Mouse (Mus musculus): Measurements from ENCODE around the gene Cbx5. TPM values are rescaled to one million over a fixed set of nuclear protein-coding genes. Genes with fewer than 3 reads are reported as not detected.
A peak's percentile ranks its signal among the peaks of the same experiment; 100 is the strongest.
"Not testable (repeated sequence)": the region's sequence is repeated elsewhere in the genome, so short reads cannot be mapped to it uniquely, and the experiment has no call there.

Gene Cbx5
- total RNA-seq, 2 experiments from 2014 or later, result 42.1 to 57.4 TPM

- peak; percentile 48 for ATAC-seq (replicated peaks; ENCODE audit: low FRiP score, poor library complexity, severe bottlenecking)
Observed at GRCm38 (mm10) chr15:103252660-103253059, 13.0 kb upstream of the Cbx5 start.

GRCm38 (mm10) chr15:103251595-103251994 lies 12.0 kb upstream of the Cbx5 start:
- ATAC-seq (replicated peaks; ENCODE audit: low FRiP score, poor library complexity, severe bottlenecking), result peak; percentile 62

GRCm38 (mm10) chr15:103250195-103250740 lies 10.7 kb upstream of the Cbx5 start:
- ATAC-seq (replicated peaks; ENCODE audit: low FRiP score, poor library complexity, severe bottlenecking), result peak; percentile 21

DNA sequence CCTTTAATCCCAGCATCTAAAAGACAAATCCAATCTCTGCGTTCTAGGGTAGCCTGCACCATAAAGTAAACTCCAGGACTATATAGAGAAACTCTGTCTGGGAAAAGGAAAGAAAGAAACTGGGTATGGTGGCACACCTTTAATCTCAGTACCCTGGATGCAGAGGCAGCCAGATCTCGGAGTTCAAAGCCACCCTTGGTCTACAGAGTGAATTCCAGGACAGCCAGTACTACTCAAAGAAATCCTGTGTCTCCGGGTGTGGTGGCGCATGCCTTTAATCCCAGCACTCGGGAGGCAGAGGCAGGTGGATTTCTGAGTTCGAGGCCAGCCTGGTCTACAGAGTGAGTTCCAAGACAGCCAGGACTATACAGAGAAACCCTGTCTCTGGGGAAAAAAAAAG lies 9.9 kb upstream of the Cbx5 start:
- not testable (repeated sequence) for ATAC-seq (replicated peaks; ENCODE audit: low FRiP score, poor library complexity, severe bottlenecking)

- no peak for ATAC-seq (replicated peaks; ENCODE audit: low FRiP score, poor library complexity, severe bottlenecking)
Observed at GRCm38 (mm10) chr15:103248401-103249313, 9.0 kb upstream of the Cbx5 start.

DNA sequence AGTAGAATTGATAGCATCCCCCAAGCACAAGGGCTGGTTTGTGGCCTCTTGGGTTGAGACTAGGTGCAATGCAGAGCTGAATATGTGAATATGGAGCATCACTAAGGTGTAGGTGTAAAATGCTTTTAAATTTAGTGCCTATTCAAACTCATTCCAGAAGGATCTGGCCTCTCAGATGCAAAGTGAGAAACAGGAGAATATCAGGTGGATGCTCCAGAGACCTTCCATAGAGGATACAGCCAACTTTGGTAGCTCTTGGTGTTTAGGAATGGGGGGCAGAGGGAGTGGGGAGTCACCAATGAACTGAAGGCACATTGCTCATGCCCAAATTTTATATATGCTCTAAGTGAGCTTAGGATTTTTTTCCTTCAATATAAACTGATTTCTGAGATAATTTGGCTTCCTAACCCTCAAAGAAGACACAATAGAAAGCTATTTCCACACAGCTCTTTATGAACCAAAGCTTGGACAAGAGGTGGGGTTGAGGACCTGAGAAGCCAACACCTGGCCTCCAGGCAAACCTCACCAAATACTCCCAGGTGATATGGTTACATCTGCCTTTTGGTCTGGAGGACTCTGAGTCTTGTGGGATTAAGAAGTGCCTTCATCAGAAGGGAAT lies 8.3 kb upstream of the Cbx5 start:
- no peak for ATAC-seq (replicated peaks; ENCODE audit: low FRiP score, poor library complexity, severe bottlenecking)

DNA sequence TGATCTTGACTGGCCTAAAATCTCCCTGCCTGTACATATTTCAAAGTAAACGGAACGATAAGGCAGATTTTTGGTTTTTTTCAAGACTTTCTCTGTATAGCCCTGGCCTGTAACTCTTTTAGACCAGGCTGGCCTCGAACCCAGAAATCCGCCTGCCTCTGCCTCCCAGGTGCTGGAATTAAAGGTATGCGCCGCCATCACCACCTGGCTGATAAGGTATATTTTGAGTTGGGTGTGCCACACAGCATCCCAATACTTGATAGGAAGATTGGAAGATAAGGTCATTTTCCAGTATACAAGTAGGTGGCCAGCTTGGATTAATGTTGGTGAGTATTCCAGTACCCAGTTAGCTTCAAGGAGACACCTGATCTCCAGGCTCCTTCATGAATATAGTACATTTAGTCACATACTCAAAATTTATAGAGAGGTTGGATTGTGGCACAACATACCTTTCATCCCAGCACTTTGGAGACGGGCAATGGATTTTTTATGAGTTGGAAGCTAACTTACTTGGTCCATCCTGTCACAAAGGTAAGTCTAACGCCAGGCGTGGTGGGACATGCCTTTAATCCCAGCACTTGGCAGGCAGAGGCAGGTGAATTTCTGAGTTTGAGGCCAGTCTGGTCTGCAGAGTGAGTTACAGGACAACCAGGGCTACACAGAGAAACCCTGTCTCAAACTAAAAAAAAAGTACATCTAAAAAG lies 7.6 kb upstream of the Cbx5 start:
- ATAC-seq (replicated peaks; ENCODE audit: low FRiP score, poor library complexity, severe bottlenecking), result no peak

DNA sequence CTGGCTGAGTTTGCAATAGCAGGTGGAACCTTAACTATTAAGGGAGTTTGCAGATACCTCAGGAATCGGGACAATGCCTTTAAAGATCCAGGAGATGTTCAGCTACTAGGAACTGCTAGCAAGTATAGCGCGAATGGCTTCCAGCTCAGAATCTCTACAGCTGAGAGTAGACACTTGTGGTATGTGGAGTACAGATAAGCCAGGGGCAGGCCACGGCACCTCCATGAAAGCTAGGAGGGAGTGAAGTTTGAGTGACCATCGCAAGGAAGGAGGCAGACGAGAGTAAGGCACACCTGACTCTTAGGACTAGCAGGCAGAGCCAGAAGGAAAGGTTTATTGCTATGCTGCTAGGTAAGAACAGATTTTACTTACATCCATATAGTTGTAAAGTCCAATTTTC lies 6.0 kb upstream of the Cbx5 start:
- peak; percentile 50; the same call in 1 of the 2 replicates for ATAC-seq (replicated peaks; ENCODE audit: low FRiP score, poor library complexity, severe bottlenecking)

DNA sequence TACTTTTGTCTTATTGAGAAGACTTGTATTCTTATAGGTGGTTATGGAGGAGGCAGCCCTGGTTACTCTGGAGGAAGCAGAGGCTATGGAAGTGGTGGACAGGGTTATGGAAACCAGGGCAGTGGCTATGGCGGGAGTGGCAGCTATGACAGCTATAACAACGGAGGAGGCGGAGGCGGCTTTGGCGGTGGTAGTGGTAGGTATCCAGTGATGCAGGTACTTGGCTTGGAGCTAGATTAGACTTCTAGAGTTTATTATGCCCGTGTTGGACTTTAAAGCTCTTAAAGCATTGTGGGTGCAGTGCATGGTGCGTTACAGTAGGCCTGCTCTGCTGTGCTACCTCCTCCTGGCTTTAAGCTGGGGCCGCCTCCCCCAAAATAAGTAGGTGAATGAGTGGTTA lies 3.3 kb upstream of the Cbx5 start:
- ATAC-seq (replicated peaks; ENCODE audit: low FRiP score, poor library complexity, severe bottlenecking), result no peak

GRCm38 (mm10) chr15:103241071-103242018 lies 1.7 kb upstream of the Cbx5 start:
- not testable (repeated sequence) for ATAC-seq (replicated peaks; ENCODE audit: low FRiP score, poor library complexity, severe bottlenecking)

- peak; percentile 84 for ATAC-seq (replicated peaks; ENCODE audit: low FRiP score, poor library complexity, severe bottlenecking)
Observed at GRCm38 (mm10) chr15:103240160-103241028, 778 bp upstream of the Cbx5 start, which contains the start of gene Hnrnpa1. TSS of gene Hnrnpa1 (plus strand) at chr15:103240432.

DNA sequence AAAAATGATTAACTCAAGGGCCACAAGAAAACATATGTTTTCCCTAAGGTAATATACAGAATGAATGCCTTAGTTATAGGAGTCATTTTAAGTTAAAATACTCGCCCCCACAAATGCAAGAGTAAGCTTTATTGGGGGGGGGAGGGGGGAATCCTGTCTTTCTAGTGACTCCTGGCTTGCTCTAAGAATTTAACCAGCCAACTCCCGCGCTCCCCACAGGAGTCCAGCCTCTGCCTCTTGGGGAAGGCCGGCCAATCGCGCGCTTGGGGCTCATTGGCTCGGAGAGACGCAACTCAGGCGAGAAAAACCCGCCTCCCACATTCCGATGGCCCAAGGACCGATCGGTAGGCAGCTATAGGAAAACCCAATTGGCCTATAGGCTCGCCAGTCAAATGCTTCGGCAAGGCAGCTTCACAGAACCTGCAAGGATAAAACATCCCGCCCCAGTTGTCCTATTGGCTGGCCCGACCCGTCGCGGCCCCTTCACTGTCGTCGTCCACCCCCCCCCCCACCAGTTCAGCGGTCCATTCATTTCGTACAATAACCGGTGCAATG lies 409 bp downstream of the Cbx5 start:
- ATAC-seq (replicated peaks; ENCODE audit: low FRiP score, poor library complexity, severe bottlenecking), result peak; percentile 73

- ATAC-seq (replicated peaks; ENCODE audit: low FRiP score, poor library complexity, severe bottlenecking), result no peak
Observed at GRCm38 (mm10) chr15:103237295-103237694, 2.3 kb downstream of the Cbx5 start.

- no peak for ATAC-seq (replicated peaks; ENCODE audit: low FRiP score, poor library complexity, severe bottlenecking)
Observed at GRCm38 (mm10) chr15:103233119-103233518, 6.5 kb downstream of the Cbx5 start.

- no peak for ATAC-seq (replicated peaks; ENCODE audit: low FRiP score, poor library complexity, severe bottlenecking)
Observed at GRCm38 (mm10) chr15:103228904-103229303, 10.7 kb downstream of the Cbx5 start.

DNA sequence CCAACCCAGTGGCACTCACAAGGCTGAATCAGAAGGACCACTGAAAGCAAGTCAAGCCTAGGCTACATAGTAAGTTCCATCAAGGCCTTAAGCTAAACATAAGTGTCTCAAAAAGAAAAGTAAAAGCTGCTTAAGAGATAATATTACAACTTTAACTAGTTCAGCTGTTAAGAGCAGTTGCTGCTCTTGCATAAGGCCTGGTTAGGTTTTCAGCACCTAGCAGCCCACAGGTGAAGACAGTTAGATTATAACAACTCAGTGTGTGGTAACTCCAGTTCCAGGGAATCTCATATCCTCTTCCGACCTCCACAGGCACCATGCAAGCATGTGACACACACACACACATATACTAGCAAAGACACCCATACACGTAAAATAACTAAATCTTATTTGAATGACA lies 12.0 kb downstream of the Cbx5 start:
- no peak for ATAC-seq (replicated peaks; ENCODE audit: low FRiP score, poor library complexity, severe bottlenecking)

DNA sequence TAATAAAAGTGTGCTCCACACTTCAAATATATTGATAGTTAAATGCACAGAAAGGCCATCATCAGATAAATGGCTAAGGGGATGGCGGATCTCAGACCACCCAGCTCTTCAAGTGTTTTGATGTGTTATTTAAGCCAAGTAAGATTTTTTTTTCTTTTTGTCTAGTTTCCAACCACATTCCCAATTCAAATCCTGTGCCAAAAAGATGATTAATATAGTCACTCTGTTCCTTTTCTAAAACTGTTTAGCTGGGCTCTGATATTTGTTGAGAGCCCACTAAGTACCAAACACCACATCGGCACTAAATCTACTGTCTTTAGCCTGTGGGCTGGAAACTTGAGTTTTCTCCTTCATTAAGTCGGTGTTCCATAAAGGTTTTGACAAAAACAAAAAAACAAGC lies 12.6 kb downstream of the Cbx5 start:
- ATAC-seq (replicated peaks; ENCODE audit: low FRiP score, poor library complexity, severe bottlenecking), result no peak

DNA sequence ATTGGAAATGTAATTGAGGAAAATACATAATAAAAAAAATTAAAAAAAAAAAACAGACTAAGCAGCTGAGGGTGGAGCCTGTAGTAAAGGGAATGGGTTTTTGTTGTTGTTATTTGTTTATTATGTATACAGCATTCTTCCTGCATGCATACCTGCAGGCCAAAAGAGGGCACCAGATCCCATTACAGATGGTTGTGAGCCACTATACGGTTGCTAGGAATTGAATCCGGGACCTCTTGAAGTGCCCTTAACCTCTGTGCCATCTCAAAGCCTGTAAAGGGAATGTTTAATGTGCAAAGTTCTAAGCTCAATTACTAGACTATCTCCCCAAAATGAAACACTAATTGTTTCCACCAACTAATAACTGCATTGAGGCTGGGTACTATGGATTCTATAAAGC lies 15.5 kb downstream of the Cbx5 start:
- no peak for ATAC-seq (replicated peaks; ENCODE audit: low FRiP score, poor library complexity, severe bottlenecking)

Measured in erythroblast, adult 5-6 weeks (primary cell).